Mouse (Mus musculus) liver, embryonic 14.5 days (tissue): ENCODE data around the gene Gm21987.

ENCODE experiments used
- CTCF ChIP-seq: IDR thresholded peaks from 2 replicates; pipeline ENCODE4 v1.5.1; 2016; ENCODE audit warnings: antibody characterized with exemption, low read depth, control low read depth
- EP300 ChIP-seq: IDR thresholded peaks from 2 replicates; pipeline ENCODE4 v1.6.1; 2016; ENCODE audit warnings: antibody characterized with exemption, low read depth

DNA sequence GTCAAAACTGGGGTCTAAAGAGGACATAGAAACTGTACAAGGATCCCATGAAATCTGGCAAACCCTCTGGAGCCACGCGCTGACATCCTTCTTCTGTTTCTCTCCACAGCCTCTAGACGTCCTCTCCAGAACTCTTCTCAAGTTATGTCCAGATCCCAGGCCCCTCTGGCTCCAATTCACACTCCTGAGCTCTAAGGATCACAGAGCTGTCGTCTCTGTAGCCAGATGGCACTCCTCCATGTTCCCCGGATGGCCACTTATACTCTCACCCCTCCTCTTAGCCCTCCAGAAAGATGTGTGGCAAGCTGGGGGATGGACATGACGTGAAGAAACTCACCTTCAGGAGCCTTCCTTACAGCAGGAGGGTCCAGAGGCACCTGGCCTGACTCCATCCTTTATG, 30.7 kb downstream of the Gm21987 start:
- TF ChIP-seq CTCF: no peak
- TF ChIP-seq EP300: no peak
